Mouse (Mus musculus) hematopoietic multipotent progenitor cell, adult 10-12 weeks (in vitro differentiated cells): Measurements from ENCODE around the gene Gm20388. TPM values are rescaled to one million over a fixed set of nuclear protein-coding genes. Genes with fewer than 3 reads are reported as not detected.

Source experiments
- polyA plus RNA-seq: library from polyadenylated mRNA; stranded (reverse); fragments of >175 nt; gene quantifications from 2 replicates; pipeline ENCODE4 v1.2.3, GENCODE M21; 2012; ENCODE audit warnings: low replicate concordance

Gene Gm20388
- polyA plus RNA-seq = 25.2 and 37.7 TPM in 2 replicates

DNA sequence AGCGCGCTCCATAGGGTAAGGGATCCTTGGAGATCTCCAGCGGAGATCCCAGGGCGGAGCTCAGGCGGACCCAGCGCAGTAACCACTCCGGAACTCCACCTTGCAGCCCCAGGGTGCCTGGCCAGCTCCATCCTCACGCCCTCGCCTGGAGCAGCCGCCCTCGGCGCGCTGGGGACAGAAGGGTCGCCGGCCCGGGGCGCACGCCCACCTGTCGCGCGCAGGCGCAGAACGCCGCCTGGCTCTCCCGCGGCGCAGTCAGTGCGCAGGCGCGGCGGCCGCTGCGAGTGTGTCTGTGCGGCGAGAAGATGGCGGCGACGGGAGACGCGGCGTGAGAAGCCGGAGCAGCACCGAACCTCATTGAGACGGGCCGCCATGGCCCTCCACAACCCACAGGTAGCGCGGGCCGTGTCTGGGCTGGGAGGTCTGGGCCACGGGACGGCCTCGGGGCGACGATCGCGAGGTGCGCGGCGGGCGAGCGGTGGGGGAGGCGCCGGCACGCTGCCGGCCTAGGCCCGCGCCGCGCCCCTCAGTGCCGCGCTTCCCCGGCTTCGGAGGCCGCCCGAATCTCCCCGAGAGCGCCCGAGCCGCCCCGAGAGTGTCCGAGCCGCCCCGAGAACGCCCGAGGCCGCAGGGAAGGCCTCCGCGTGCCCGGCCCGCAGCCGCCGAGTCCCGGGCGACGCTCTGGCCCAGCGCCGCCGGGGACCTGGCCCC, at the start of gene Gm20388:
Gene Gm20388 (plus strand): TSS at position 295 of the 711 bp plus-strand sequence.

DNA sequence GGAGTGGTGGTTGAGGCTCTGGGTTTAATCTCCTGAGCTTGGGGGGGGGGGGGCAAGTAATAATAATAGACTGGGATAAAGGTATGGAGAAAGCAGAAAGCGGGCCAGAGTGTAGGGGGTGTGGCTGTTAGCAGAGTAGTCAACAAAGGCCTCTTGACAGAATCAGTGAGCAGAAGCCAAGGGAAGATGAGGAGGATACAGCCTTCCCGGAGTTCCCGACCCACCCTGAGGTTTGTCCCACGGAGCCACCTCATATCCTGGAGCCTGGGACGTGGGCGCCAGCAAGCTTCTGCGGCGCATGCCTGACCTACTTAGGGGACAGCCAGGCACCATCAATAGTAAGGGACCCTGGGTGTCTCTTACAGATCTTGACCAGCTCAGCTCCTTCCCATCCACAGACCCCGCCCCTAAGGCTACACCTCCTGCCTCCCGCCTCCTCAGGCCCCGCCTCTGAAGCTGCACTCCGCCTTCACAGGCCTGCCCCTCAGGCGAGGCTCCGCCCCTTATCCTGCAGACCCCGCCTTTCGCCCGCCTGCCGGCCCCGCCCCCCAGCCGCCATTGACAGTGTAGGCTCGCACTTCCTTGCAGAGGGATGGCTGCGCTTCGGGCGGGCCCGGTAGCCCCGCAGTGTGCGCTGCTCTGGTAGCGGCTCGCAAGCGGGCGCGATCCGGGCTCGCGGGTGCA, 48.8 kb upstream of the Gm20388 start, which contains the start of gene Klhl36:
Gene Klhl36 (plus strand): TSS at position 561 of the 684 bp plus-strand sequence.

DNA sequence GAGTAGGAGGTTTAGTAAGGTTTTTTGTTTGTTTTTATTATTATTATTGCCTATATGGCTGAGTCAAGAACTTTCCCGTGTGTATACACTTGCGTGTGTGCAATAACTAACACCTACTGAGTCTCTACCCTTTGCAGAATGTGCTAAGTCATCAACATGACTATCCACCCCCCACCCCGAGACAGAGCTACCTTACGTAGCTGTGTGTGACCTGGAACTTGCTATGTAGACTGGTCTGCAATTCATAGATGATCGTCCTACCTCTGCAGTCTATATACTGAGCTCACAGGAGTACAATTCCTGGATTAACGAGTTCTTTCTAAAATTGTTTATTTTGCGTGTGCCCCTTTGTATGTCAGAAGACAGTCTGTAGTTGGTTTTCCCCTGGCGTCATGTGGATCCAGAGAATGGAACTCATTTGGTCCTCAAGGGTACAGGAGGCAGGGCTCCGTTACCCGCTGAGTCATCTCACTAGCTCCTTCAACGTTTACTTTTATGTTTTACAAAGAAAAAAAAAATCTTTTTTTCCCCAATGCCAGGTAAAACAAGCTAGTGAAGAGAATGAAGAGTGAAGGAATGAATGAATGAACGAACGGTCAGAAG, 596 bp upstream of the Gm20388 start, which contains the start of gene Usp10:
Gene Usp10 (plus strand): TSS at position 417 of the 603 bp plus-strand sequence.

DNA sequence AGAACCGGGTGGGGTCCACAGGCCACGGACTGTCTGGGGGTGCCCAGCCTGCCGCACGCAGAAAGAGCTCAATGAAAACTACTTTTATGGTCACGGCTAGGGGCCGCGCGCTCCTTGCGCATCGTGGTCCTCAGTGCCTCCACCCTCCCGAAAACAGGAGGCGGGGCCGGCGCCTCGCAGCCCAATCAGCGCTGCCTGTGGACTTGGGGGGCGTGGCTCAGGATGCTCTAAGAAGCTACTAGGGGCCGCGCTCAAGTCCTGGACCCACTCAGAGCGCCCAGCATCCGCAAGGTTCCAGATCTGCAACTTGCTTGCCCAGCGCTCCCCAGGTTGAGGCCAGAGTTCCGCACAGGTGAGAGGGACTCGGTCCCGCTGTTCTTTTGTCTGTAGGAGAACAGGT, 81.6 kb downstream of the Gm20388 start, which contains the start of gene Crispld2:
Gene Crispld2 (plus strand): TSS at position 190 of the 400 bp plus-strand sequence.

DNA sequence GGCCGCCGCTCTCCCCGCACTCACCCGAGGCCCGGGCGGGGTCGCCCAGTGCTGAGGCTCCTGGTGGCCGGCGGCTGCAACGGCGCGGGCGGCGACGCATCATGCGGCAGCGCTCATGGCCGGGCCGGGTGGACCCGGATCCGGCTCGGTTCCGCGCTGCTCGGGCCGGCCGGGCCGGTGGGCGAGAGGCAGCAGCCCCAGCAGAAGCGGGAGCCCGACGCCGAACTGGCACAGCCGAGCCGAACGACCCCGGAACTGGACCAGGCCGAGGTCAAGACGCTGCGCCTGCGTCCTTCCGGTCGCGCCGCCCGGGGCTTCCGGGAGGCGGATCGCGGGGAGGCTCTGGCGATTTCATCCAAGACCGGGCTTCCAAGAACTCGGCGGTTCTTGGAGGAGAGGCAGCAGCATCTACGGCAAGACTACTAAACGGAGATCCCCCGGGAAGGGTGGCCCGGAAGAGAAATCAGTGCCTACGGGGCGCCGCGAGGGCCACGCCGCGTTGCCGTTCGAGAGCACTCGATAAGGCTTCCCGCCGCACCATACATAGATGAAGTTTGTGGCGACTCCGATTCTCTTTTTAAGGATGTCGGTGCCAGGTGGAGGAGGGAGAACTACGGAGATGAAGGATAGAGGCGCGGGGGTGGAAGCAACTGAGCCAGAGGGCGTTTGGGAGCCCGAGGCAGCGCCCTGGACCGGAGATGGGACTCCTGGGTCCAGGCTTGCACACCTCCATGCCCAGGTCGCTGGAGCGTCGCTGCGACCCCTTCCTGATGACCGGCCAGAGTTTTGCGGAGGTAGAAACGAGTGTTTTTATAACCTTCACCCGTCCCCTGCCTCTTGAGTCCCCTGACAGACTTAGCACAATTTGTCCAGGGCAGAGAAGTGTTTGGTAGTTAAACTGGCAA, 190.7 kb downstream of the Gm20388 start, which contains the start of gene Zdhhc7:
Gene Zdhhc7 (minus strand): TSS at position 415 of the 905 bp plus-strand sequence.

DNA sequence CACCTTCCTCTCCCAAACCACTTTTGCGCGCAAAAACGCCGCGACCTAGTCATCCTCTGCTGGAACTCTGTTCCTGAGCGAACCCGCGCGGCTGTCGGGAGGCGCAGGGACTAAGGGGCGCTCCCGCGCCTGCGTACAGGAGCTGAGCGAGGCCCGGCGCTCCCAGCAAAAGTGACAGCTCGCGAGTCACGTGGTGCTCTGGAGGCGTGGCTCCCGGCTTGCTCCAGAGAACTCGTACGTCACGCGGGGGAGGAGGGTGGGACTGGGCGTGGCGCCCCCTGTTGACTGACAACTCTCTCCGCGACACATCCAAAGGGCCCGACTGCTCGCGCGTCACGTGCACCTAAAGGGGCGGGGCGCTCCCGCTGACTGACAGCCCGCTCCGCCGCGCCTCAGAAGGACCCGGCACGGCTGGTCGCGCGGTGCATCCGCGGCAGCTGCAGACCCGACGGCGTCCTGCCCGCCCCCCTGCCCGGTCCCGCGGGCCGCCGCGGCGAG, 203.2 kb downstream of the Gm20388 start, which contains the start of gene 6430548M08Rik:
Gene 6430548M08Rik (plus strand): TSS at position 395 of the 498 bp plus-strand sequence.

DNA sequence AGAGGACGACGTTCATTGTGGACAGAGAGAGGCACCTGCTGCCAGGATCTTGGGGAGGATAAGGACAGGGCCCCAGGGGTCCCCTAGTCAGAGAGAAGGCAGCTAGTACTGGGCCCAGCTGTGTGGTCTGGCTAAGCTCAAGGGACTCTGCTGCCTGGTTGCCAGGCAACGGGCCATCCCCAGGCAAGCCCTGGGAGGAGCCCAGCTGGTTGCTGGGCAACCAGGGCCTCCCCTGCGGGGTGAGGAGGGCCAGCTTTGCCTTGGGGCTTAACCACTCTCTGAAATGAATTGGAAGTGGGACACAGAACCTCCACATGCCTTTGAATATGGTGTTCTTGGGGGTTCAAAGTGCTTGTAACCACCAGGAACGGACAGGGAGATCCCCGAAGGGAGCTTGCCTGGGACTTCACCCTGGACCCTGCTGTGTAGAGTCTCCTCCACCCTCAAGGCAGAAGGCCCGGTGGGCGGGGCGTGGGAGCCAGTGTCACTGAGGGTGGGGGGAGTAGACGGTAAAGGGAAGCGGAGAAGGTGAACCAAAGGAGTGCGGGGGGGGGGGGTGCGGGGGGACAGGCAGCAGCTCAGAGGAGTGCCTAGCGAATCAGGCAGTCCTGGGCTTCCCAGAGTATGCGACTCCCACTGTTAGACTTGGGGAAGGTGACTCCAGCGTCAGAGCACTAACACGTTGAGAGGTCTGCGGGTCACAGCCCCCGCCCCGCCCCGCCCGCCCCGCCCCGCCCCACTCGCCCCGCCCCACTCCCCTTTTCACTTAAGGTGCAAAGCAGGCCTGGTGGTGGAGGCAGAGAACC, 266.9 kb downstream of the Gm20388 start, which contains the start of gene Fam92b:
Gene Fam92b (minus strand): TSS at position 149 of the 806 bp plus-strand sequence.

DNA sequence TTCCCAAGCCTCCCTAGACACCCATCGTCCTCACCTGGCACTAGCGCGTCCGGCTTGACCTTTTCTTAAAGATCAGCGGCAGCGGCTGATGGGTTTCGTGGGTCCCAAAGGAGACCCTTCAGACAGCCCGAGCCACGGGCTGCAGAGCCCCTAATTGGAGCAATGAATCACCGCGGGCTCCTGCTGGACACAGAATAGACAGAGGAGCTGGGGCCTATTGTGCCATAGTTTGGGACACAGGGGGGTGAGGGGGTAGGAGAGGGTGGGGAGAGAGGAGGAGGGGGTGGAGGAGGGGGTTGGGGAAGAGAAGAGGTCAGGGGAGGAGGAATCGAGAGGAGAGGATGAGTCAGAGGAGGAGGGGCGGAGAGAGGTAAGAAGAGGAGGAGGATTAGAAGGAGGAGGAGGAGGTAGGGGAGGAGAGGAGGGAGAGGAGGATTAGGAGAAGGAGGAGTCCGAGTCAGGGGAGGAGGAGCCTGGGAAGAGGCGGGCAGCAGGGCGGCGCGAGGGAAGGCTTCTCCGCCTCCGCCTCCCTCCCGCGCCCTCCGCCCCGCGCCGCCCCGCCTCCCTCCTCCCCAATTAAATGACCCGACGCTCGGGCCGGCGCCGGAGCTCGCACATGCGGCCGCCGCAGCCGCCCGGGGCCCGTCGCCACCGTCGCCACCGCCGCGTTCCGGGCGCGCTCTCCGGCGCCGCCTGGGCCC, 317.4 kb downstream of the Gm20388 start, which contains the start of gene Gse1:
Gene Gse1 (plus strand): TSS at position 566 of the 701 bp plus-strand sequence.

DNA sequence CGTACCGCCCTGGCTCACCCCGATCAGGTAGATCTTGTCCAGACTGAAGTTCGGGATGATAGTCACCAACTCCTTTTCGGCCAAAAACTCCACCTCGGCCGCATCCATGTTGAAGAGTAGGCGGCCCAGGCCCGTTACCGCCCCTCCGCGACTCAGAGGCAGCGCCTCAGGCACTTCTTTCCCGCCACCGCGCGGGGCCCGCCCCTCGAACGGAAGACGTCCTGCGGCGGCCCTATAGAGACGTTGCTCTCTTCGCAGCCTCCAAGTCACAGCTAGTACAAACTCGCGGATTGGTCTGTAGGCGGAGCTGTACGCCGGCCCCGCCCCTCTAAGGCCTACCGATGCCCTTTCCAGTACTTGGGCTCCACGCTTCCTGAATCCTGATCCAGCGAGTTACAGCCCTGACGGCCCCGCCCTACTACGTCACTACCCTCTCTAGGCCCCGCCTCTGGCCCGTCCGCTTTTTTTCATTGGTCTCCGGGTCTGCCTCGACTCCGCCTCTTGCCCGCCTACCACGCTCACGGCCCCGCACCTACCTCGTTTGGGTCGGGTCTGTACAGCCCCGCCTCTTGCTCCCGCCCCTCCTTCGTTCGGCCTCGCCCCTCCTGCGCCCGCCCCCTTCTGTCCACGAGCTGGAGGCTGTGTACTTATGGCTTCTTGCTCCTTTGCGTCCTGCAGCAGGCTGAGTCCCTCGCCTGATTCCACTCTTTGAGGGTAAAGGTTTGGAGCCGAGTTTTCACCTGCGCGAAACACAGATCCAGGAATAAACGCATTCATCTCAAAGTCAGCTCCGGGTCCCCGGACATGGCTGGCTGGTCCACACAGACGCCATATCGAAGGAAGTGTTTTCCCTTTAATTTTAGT, 678.5 kb downstream of the Gm20388 start, which contains the start of gene Gins2:
Gene Gins2 (minus strand): TSS at position 397 of the 864 bp plus-strand sequence.

DNA sequence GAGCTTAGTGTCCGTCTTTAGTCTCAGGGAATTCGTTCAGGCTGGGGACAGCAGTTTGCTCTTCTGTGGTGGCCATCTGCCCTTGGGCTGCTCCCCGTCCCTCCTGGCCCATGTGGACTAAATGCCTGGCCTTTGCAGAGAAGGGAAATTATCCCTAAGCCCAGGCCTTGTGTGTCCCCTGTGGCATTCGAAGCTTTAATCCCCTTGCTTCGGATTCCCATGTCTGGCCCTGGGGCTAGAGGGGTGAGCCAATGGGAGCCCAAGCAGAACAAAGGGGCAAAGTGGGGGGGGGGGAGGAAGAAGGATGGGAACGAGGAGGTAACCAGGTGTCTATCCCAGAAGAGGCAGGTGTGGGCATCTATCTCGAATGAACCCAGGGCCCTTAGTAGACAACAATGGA, 736.9 kb downstream of the Gm20388 start, which contains the start of gene 1190005I06Rik:
Gene 1190005I06Rik (minus strand): TSS at position 101 of the 400 bp plus-strand sequence.

DNA sequence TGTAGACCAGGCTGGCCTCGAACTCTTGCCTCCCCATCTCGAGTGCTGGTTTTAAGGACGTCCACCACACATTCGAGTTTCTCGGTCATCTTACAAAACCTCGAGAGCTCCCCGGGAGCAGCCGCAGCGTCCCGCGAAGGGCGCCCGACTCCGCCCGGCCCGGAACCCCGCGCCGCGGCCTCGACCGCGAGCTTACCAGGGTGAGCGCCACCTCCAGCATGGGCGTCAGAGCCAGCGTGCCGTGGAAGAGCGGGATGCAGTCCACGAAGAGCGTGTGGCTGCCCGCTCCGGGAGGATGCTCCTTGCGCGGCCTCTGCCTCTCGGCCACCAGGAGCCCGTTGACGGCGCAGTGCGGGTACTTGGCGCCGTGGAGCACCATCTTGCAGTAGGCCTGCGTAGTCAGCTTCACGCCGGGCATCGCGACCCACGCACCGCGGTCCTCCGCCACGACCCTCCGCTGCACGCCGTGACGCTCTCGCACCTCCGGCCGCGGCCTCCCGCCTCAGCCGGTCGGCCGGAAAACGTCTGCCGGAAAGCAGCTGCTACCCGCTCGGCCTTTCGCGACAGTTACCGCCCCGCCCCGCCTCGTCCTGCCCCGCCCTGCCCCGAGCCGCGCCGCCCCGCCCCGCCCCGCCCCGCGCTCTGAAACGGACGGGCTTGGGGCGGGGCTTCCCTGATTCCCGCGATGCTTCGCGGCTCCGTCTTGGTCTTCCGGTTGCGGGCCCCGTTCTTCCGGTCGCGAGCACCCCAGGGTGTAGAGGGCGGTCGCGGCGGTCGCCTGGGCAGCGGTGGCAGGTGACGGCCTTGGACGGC, 757.1 kb downstream of the Gm20388 start, which contains the start of the genes Gm27021 and Cox4i1:
Gene Gm27021 (minus strand): TSS at position 519 of the 813 bp plus-strand sequence.
Gene Cox4i1 (plus strand): TSS at position 662 of the 813 bp plus-strand sequence.

DNA sequence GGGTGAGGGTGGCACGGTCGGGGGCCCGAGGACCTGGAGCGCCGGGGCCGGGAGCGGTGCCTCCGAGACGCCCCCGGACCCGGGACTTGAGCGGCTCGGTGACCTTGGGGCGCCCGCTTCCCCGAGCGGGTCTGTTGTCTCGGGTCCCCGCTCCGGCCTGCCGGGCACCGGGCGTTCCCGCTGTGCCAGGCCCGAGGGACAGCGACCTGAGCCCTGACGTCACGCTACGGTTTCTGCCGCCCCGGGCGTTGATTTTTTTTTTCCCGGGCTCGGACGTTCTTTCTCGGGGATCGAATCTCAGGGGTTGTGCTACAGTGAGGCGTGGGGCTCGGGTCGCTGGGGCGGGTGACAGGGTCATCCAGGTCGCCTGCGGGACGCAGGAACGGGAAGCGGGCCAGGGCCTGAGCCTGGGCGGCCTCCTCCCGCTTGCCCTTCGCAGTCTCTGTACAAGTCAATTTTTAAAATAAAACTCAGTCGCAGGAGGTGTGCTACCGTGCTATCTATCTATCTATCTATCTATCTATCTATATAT, 757.8 kb downstream of the Gm20388 start, which contains the start of gene Emc8:
Gene Emc8 (minus strand): TSS at position 200 of the 532 bp plus-strand sequence.

DNA sequence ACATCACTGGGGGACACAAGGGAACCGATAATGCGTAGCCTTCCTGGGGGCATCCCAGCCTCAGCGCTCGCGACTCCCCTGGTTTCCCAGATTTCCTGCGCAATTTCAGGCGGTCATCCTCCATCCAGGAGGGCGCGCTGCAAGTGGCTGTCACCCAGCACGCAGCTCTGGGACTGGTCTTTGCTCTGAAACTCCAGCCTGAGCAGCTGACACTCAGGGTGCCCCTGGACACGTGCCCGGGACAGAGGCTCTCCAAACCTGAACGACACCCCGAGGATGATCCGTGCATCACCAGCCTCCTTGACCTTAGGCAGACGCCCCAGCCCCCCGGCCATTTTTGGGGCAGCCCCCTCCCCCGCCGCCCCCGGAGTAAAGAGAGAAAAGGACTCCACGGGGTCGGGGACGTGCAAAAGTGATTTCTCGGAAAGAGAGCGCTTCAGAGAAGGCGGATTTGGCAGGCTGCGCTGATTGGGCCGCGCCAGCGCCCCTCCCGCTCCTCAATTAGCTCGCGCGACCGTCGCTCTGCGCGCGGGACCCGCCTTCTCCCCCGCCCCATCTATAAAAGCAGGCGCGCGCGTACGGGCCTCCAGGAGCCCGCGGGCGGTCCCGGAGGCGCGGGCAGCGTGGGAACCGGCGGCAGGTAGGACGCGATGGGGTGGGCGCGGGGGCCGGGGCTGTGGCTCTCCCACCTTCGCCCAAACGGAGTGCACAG, 825.3 kb downstream of the Gm20388 start, which contains the start of gene Irf8:
Gene Irf8 (plus strand): TSS at position 589 of the 712 bp plus-strand sequence.

DNA sequence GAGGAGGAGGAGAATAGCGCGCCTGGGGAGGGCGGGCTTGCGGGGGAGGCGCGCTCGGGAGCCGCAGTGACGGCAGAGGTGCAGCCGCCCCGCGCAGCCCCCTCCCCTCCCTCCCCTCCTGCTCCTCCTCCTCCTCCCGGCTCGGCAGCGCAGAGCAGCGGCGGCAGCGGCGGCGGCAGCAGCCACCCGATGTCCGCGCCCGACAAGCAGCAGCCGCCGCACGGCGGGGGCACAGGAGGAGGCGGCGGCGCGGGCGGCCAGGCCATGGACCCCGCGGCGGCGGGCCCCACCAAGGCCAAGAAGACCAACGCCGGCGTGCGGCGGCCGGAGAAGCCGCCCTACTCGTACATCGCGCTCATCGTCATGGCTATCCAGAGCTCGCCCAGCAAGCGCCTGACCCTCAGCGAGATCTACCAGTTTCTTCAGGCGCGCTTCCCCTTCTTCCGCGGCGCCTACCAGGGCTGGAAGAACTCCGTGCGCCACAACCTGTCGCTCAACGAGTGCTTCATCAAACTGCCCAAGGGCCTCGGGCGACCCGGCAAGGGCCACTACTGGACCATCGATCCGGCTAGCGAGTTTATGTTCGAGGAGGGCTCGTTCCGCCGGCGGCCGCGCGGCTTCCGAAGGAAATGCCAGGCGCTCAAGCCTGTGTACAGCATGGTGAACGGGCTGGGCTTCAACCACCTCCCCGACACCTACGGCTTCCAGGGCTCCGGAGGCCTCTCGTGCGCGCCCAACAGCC, 1173.7 kb downstream of the Gm20388 start, which contains the start of gene Foxf1:
Gene Foxf1 (plus strand): TSS at position 177 of the 742 bp plus-strand sequence.

